Mouse (Mus musculus) kidney, embryonic 16.5 days (tissue): ENCODE data around the gene Tmod2. TPM values are rescaled to one million over a fixed set of nuclear protein-coding genes. Genes with fewer than 3 reads are reported as not detected.

Source experiments
- ATAC-seq: fragments of 200-750 bp; cut with Nextera tagmentation; 2 replicates; pipeline ENCODE4 v1.8.0; 2017; ENCODE audit warnings: moderate TSS enrichment; ENCODE audit not compliant: low FRiP score, low TSS enrichment
- H3K27ac ChIP-seq: fragments of 300-500 bp; sonication (generic); 2 replicates; pipeline ENCODE4 v1.5.1; 2014; ENCODE audit warnings: low read length
- H3K27me3 ChIP-seq: fragments of 300-500 bp; sonication (generic); 2 replicates; pipeline ENCODE4 v1.6.1; 2014; ENCODE audit warnings: low read length, control low read depth, mixed read lengths; ENCODE audit not compliant: insufficient read depth
- H3K36me3 ChIP-seq: fragments of 300-500 bp; sonication (generic); 2 replicates; pipeline ENCODE4 v1.6.1; 2014; ENCODE audit warnings: low read length, control low read depth, mixed read lengths; ENCODE audit not compliant: insufficient read depth
- H3K4me1 ChIP-seq: fragments of 300-500 bp; sonication (generic); 2 replicates; pipeline ENCODE4 v1.6.1; 2014; ENCODE audit warnings: low read length, control low read depth, mixed read lengths; ENCODE audit not compliant: insufficient read depth
- H3K4me2 ChIP-seq: fragments of 300-500 bp; sonication (generic); replicated peaks from 2 replicates; pipeline ENCODE4 v1.6.1; 2014; ENCODE audit warnings: low read depth, low read length
- H3K4me3 ChIP-seq: fragments of 300-500 bp; sonication (generic); 2 replicates; pipeline ENCODE4 v1.5.1; 2014; ENCODE audit warnings: mild to moderate bottlenecking, low read length
- H3K9ac ChIP-seq: fragments of 300-500 bp; sonication (generic); replicated peaks from 2 replicates; pipeline ENCODE4 v1.6.1; 2014; ENCODE audit warnings: low read length
- H3K9me3 ChIP-seq: fragments of 300-500 bp; sonication (generic); 2 replicates; pipeline ENCODE4 v1.6.1; 2016; ENCODE audit warnings: low read length, control low read depth
- WGBS: fragments of 180-500 bp; shearing (Covaris S2); extraction: QIAGEN DNeasy Blood & Tissue Kit; methylation state at CpG from one replicate; pipeline ENCODE4 v1.1.7; 2014; 5-methylcytosine and 5-hydroxymethylcytosine counted together
- polyA plus RNA-seq: library from polyadenylated mRNA; unstranded; fragments of >200 nt; fragmentation: Nextera tagmentation; extraction: Ambion mirVana; gene quantifications from 2 replicates; pipeline ENCODE4 v1.2.1, GENCODE M21; 2015

Gene Tmod2
- polyA plus RNA-seq, 1 experiment from 2014 or later, result 19.7 TPM

DNA sequence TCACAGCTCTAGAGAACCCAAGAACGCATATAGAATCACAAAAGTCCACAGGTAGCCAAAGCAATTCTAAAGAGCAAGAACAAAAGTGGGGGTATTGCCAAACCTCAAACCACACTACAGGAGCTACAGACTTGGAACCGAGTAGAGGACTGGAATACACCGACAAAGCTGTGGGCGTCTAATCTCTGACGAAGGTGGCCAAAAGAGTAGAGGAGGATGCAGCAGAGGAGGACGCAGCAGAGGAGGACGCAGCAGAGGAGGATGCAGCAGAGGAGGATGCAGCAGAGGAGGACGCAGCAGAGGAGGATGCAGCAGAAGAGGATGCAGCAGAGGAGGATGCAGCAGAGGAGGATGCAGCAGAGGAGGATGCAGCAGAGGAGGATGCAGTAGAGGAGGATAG lies 90.2 kb downstream of the Tmod2 start:
- Histone ChIP-seq H3K4me3 (no peak overlapping the region), H3K9ac (no peak overlapping the region)
- WGBS, result 91% methylated on average over 8 of the region's 8 CpGs

DNA sequence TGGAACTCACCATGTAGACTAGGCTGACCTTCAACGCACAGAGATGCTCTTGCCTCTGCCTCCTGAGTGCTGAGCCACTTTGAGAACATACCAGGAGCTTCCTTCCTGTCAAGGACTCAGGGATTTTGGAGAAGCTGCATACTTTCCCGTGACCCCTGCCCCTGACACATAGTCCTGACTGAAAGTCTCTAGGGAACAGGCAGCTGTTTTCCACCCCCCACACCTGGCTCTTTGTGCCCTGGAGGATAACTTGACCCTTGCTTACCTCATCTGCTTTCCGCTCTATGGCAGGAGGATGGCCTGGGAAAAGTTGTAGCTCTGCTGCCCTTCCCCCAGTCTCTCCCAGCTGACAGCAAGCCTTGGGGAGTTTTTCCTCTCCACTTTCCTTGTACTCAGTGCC lies 93.4 kb downstream of the Tmod2 start:
- peaks cover 14% of the 10 kb centered on the region for H3K36me3 ChIP-seq
- H3K27ac ChIP-seq, result no peak overlapping the region
- no peak overlapping the region for H3K9ac ChIP-seq
- no peaks in the 10 kb centered on the region for H3K4me1 ChIP-seq
- WGBS, result 69% methylated on average over 3 of the region's 3 CpGs
- H3K4me2 ChIP-seq, result no peak overlapping the region
- H3K4me3 ChIP-seq, result no peak overlapping the region
- no peak for ATAC-seq
- H3K27me3 ChIP-seq, result no peaks in the 10 kb centered on the region
- H3K9me3 ChIP-seq, result no peaks in the 10 kb centered on the region

More for the DNA sequence above, 90.2 kb downstream of the Tmod2 start:
- H3K4me1 ChIP-seq, result no peaks in the 10 kb centered on the region
- ATAC-seq, result no peak
- no peak overlapping the region for H3K4me2 ChIP-seq
- no peaks in the 10 kb centered on the region for H3K36me3 ChIP-seq
- H3K27ac ChIP-seq, result no peak overlapping the region
- H3K9me3 ChIP-seq, result no peaks in the 10 kb centered on the region
- no peaks in the 10 kb centered on the region for H3K27me3 ChIP-seq

Other genes with a start within 250 kb of the Tmod2 start
- gene Mapk6, start 201.3 kb downstream of the Tmod2 start, polyA plus RNA-seq, result 55.0 and 61.9 TPM in 2 replicates
- gene Leo1, start 169.8 kb downstream of the Tmod2 start, polyA plus RNA-seq, result 40.1 and 43.1 TPM in 2 replicates
- gene Tmod3, start 51.7 kb downstream of the Tmod2 start, polyA plus RNA-seq, result 157 and 167 TPM in 2 replicates
- 31.0 and 31.5 TPM in 2 replicates for gene Lysmd2, start 14.4 kb upstream of the Tmod2 start, polyA plus RNA-seq
- gene Scg3, start 72.7 kb upstream of the Tmod2 start, polyA plus RNA-seq, result 0.59 and 1.3 TPM in 2 replicates
- 1.2 and 1.9 TPM in 2 replicates for gene Bmp5, start 164.0 kb upstream of the Tmod2 start, polyA plus RNA-seq